Comparison of ENCODE assay signal across 8 mouse cellular contexts in the genomic region with DNA sequence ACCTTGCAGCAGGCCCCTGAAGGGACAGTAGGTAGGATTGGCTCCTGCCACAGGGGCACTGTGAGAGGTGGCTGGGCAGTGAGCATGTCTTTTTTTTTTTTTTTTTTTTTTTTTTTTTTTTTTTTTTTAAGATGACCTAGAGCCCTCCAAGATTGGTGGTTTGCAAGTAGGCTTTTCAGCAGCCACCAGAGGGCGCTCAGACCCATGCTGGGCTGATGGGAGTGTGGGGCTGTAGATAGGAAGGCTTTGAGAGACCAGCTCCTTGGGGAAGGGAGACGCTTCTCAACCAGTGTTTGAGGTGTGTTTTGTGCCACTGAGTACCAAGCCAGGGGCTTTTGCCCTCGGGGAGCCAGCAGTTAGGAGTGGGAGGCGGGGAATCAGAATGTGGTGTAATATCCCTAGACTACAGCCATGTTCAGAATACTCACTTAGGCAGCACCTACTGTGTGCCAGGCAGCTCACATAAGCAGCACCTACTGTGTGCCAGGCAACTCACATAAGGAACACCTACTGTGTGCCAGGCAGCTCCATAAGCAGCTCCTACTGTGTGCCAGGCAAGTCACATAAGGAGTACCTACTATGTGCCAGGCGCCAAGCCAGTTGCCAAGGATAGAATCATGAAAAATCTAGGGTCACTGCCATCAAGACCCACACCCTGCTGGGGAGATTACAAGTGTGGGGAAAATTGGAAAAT.
DNase-seq lines count a peak whose midpoint lies in the region; ATAC-seq and TF ChIP-seq lines count a peak whose summit lies in the region.

No protein-coding gene starts in this region.

- H3K27me3 ChIP-seq in forebrain, embryonic 12.5 days = no peaks in the 10 kb centered on the region
- no peaks in the 10 kb centered on the region for H3K27me3 ChIP-seq in midbrain, postnatal 0 days (ENCODE audit: insufficient read depth, low read length)

- intact Hi-C loops in left cerebral cortex, postnatal 14 days (cut with DNase I) = loop anchor here (5.0 kb wide), 1 partner anchor 223 kb away; no protein-coding TSS in a partner anchor

- no peak overlapping the region for H3K4me3 ChIP-seq in forebrain, embryonic 12.5 days (replicated peaks)
- no peak overlapping the region for H3K4me3 ChIP-seq in midbrain, postnatal 0 days (ENCODE audit: low read depth, low read length)

- peak; percentile 50 for DNase-seq in layer of hippocampus, adult 11-12 months (ENCODE audit: low spot score)
- DNase-seq in layer of hippocampus, adult 9-10 months (ENCODE audit: low spot score) = no peak
- peak; percentile 24 for DNase-seq in brain, embryonic 18.5 days (ENCODE audit: low read depth, low spot score)
- DNase-seq in hindlimb bud, embryonic 11.5 days (ENCODE audit: extremely low spot score, low read depth, low spot score) = peak; percentile 54
- DNase-seq in left cerebral cortex, postnatal 14 days (ENCODE audit: low spot score in 2 of 2) = peak; percentile 15 to 65
- DNase-seq in midbrain, postnatal 0 days (ENCODE audit: low spot score) = peak; percentile 78
- DNase-seq in thymus, postnatal 14 days = peak; percentile 45

- WGBS in forebrain, embryonic 12.5 days = 38% methylated on average over 5 of the region's 5 CpGs
- 33% methylated on average over 5 of the region's 5 CpGs for WGBS in midbrain, postnatal 0 days

- no peaks in the 10 kb centered on the region for H3K36me3 ChIP-seq in forebrain, embryonic 12.5 days (replicated peaks)
- H3K36me3 ChIP-seq in midbrain, postnatal 0 days (ENCODE audit: insufficient read depth, low read length) = peaks cover 4% of the 10 kb centered on the region; the same call in 1 of the 2 replicates

- no peaks in the 10 kb centered on the region for H3K4me1 ChIP-seq in forebrain, embryonic 12.5 days
- no peaks in the 10 kb centered on the region for H3K4me1 ChIP-seq in midbrain, postnatal 0 days (ENCODE audit: insufficient read depth, low read length)

- ATAC-seq in forebrain, embryonic 12.5 days (ENCODE audit: low FRiP score) = 0 out of 2 replicates have a peak, but pooled peaks have one; percentile 41
- ATAC-seq in midbrain, postnatal 0 days (ENCODE audit: low FRiP score) = no peak

- H3K27ac ChIP-seq in forebrain, embryonic 12.5 days = no peak overlapping the region
- H3K27ac ChIP-seq in midbrain, postnatal 0 days (ENCODE audit: low read depth, low read length) = no peak overlapping the region

- H3K9me3 ChIP-seq in forebrain, embryonic 12.5 days = no peaks in the 10 kb centered on the region
- no peaks in the 10 kb centered on the region for H3K9me3 ChIP-seq in midbrain, postnatal 0 days (ENCODE audit: low read length)

- H3K9ac ChIP-seq in forebrain, embryonic 12.5 days = no peak overlapping the region
- no peak overlapping the region for H3K9ac ChIP-seq in midbrain, postnatal 0 days (replicated peaks; ENCODE audit: low read length, poor library complexity, severe bottlenecking)

- H3K4me2 ChIP-seq in forebrain, embryonic 12.5 days = no peak overlapping the region
- H3K4me2 ChIP-seq in midbrain, postnatal 0 days (ENCODE audit: low read depth, low read length, poor library complexity, severe bottlenecking) = no peak overlapping the region

- TF ChIP-seq CTCF in midbrain, postnatal 0 days (IDR thresholded peaks at IDR 0.05) = peak; percentile 72
